Mouse (Mus musculus) CH12.LX (cell line): ENCODE measurements around the gene Sgca.

Experiments used
- CTCF ChIP-seq, 2 experiments: IDR thresholded peaks in 1 of 2; conservative IDR thresholded peaks in 1 of 2; 2 replicates each; pipeline ENCODE4 v1.5.1; 2011 to 2012; ENCODE audit warnings: low read depth in 2 of 2, low read length in 2 of 2, improper control_type of control experiment in 1 of 2, inconsistent platforms in 1 of 2, mild to moderate bottlenecking in 1 of 2, moderate library complexity in 1 of 2
- EP300 ChIP-seq: IDR thresholded peaks from 2 replicates; pipeline ENCODE4 v1.6.1; 2011; ENCODE audit warnings: low read length, improper control_type of control experiment
- HCFC1 ChIP-seq: IDR thresholded peaks from 2 replicates; pipeline ENCODE4 v1.6.1; 2012; ENCODE audit warnings: low read depth, mild to moderate bottlenecking, inconsistent platforms, low read length, improper control_type of control experiment
- MAFK ChIP-seq: IDR thresholded peaks from 2 replicates; pipeline ENCODE4 v1.6.1; 2011; ENCODE audit warnings: low read length, improper control_type of control experiment; ENCODE audit not compliant: insufficient replicate concordance
- TCF12 ChIP-seq: IDR thresholded peaks from 2 replicates; pipeline ENCODE4 v1.6.1; 2014; ENCODE audit warnings: low read depth, mild to moderate bottlenecking, inconsistent platforms, low read length, improper control_type of control experiment

DNA sequence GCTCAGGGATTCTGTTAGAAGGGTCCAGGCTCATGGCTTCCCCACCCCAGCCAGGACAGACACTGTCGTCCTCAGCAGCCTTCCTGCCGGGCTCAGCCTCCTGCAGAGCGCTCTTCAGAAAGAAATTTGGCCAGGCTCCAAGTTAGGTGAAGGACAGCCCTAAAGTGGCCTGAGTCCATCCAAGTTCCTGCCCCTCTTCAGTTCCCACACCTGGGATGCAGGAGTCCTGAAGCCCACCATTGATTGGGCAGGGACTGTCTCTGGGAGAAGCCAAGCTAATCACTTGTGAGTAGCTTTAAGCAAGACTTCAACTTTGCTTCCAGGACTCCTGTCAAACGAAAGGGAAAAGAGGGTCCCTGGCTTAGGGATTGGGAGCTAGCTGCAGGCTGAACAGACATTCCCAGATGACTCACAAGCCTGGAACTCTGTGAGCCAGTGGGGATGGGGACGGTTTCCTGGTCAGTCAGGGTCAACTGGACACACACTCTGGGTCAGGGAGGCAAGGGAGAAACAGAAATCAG, 48.3 kb downstream of the Sgca start:
- TF ChIP-seq CTCF (conservative IDR thresholded peaks at IDR 0.05 in 1 of 2, IDR thresholded peaks at IDR 0.05 in 1 of 2; ENCODE audit: low read depth in 2 of 2, low read length in 2 of 2) (no peak), EP300 (no peak), TCF12 (no peak), HCFC1 (no peak), MAFK (no peak)
